Mouse (Mus musculus): ENCODE results near the gene Ebna1bp2.

Ebna1bp2 gene

GRCm38 (mm10) chr4:118620279-118620966, at the start of gene Ebna1bp2, which contains the start of gene Cfap57:
Gene Ebna1bp2, plus strand, starts transcription at chr4:118620799.
Gene Cfap57, minus strand, starts transcription at chr4:118620777.
- peak; percentile 84 to 89 for DNase-seq (ENCODE audit: low spot score in 2 of 2)

DNA sequence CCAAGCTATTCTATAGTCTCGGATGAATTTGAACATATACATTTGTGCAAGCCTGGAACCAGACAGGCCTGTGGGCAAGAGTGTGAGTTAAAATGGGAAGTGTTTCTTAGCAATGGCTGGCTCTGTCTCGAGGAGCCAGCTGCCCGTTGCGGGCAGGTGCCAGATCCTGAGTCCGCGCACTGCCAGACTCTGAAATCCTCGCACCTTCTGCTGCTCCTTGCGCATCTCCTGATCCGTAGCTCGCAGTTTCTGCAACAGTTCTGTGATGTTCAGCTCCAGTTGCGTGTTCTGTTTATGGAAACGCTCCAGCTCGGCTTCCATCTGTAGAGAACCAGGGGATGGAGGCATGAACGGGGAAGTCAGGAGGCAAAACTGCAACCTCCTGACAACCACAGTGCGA, 49.2 kb upstream of the Ebna1bp2 start:
- peak; percentile 48 to 70 for DNase-seq (ENCODE audit: low spot score in 2 of 2)

GRCm38 (mm10) chr4:118576097-118576496, 44.5 kb upstream of the Ebna1bp2 start:
- DNase-seq (ENCODE audit: low spot score in 2 of 2) = peak; percentile 74 to 93

DNA sequence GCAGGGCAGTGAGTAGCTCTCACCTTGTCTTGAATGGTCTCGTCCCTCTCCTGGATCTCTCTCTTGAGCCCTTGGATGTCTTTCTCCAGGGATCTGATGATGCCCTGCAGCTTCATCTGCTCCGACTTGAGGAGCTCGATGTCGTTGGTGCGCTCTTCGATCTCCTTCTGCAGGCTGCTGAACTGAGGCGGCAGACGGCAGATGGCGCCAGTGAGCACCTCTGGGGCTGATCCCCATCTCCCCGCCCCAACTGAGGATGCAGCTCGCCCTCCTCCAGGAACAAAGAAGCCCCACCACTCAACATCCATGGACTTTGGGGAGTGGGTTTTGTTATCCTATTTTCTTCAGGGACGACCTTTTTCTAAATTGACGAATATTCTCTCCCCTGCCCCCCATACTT, 41.3 kb upstream of the Ebna1bp2 start:
- DNase-seq (ENCODE audit: low spot score in 2 of 2) = no peak

DNA sequence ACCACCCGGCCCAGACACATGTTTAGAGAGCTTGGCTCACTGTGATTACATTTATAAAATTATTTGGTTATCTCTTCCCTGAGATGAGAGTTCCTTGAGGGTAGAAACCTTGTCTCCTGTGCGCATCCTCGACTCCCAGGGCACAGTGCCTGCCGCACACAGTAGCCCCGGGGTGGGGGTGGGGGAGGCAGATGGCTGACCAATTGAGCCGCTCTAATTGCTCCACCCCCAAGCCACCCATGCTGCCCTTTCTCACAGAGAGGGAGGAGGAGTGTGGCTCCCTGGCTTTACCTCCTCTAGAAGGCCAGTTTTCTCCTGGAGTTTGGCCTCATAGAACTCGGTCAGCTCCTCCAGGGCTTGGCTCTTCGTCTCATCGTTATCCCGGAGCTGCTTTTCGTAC, 39.1 kb upstream of the Ebna1bp2 start:
- DNase-seq (ENCODE audit: low spot score in 2 of 2) = no peak

GRCm38 (mm10) chr4:118582629-118583028, 38.0 kb upstream of the Ebna1bp2 start:
- DNase-seq (ENCODE audit: low spot score in 2 of 2) = no peak

GRCm38 (mm10) chr4:118589053-118589732, 31.4 kb upstream of the Ebna1bp2 start:
- no peak for DNase-seq (ENCODE audit: low spot score in 2 of 2)

GRCm38 (mm10) chr4:118589733-118590130, 30.9 kb upstream of the Ebna1bp2 start:
- no peak for DNase-seq (ENCODE audit: low spot score in 2 of 2)

- no peak for DNase-seq (ENCODE audit: low spot score in 2 of 2)
Observed at GRCm38 (mm10) chr4:118604065-118604464, 16.5 kb upstream of the Ebna1bp2 start.

DNA sequence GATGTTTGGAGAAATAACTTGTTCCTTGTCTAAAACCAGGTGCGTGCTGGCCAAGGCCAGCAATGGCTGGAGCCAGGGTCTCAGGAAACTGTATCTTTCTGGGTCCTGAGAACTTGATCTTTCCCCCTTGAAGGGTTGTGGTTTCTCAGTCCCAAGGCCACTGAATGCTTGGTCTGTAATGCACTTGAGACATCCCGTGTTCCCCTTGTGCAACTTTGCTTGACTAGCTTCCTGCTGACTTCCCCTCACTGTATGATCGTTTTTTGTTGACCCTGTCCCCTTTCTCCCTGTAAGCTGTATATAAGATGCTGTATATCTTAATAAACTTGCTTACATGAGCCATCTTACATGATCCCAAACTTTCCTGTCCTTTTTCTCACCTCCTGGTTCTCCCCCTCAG, 10.8 kb upstream of the Ebna1bp2 start:
- DNase-seq (ENCODE audit: low spot score in 2 of 2) = no peak

GRCm38 (mm10) chr4:118612619-118613018, 8.0 kb upstream of the Ebna1bp2 start:
- DNase-seq (ENCODE audit: low spot score in 2 of 2) = peak in 1 of 2 experiments; percentile 9

GRCm38 (mm10) chr4:118615412-118615811, 5.2 kb upstream of the Ebna1bp2 start:
- DNase-seq (ENCODE audit: low spot score in 2 of 2) = no peak

DNA sequence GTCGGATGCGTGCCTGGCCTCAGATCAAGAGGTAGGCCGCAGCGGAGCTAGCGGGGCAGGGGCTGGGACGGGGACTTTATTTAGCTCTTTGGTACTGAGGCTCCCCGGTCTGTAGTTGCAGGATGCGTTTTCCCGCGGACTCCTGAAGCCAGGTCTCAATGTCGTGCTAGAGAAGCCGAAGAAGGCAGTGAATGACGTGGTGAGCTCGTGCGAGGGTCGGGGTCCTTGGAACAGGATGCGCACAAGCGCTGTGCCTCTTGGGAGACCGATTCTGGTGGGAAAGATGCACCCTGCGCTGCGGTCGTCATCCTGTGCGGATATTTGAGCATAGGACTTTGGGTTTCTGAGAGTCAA, 345 bp downstream of the Ebna1bp2 start:
- no peak for DNase-seq (ENCODE audit: low spot score in 2 of 2)

DNA sequence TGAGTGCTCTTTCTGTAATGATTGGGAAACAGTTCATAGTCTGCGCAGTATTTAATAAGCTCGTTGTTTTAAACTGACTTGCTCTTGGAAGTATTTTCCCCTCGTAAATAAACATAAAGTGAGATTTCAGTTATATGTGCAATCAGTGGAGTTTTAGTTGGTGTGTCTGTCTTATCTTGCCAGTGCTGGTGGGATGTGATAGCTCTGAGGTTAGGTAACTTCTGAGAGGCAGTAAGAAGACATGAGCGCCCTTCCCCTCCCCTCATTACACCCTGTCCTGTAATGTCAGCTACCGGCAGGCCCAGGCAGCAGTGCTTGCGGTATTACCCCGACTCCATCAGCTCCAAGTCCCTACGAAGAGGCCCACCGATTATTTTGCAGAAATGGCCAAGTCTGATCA, 1.2 kb downstream of the Ebna1bp2 start:
- no peak for DNase-seq (ENCODE audit: low spot score in 2 of 2)

DNA sequence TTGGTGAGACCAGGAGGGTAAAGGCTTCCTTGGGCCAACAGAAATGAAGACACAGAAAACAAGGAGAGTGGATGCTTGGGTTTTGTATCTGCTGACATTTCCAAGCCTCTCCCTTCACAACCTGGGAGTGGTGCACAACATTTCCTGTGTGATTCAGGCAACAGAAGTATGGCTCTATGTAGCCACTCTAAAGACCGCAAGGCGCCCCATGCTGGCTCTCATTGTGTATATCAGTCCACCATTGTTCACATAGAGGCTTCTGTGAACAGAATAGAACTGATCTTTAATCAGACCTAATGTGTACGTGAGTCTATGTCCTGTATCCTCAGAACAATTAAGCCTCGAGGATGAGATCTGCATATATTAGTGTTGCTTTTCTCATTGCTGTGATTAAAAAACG, 9.7 kb downstream of the Ebna1bp2 start:
- DNase-seq (ENCODE audit: low spot score in 2 of 2) = no peak

DNA sequence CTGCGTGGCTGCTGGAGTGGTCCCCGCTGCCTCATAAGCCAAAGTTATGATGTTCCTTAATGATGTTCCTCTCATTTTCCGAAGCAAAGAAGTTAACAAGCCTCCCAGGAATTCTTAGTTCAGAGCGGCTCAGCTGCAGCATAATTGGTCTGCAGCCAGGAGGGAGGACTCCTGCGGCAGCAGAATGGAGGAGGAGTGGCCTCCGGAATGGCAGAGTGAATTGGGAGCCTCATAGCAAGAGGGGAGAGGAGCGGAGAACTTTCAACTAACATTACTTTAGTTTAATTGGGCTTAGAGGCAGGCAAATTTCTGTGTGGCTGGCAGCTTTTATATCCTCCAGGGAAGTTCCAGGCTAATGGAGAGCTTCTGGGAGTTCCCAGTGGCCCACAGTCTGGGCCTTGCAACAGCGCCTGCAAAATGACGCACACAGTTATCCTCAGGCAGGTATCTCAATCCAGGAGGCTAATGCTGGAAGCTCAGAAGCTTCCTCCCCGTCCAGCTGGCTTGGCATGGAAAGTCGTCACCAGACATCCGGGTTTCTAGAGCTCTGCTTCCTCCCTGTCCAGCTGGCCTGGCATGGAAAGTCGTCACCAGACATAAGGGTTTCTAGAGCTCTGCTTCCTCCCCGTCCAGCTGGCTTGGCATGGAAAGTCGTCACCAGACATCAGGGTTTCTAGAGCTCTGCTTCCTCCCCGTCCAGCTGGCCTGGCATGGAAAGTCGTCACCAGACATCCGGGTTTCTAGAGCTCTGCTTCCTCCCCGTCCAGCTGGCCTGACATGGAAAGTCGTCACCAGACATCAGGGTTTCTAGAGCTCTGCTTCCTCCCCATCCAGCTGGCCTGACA, 22.0 kb downstream of the Ebna1bp2 start:
- no peak for DNase-seq (ENCODE audit: low spot score in 2 of 2)

- peak in 1 of 2 experiments; percentile 43 for DNase-seq (ENCODE audit: low spot score in 2 of 2)
Observed at GRCm38 (mm10) chr4:118645234-118645633, 24.6 kb downstream of the Ebna1bp2 start.

DNA sequence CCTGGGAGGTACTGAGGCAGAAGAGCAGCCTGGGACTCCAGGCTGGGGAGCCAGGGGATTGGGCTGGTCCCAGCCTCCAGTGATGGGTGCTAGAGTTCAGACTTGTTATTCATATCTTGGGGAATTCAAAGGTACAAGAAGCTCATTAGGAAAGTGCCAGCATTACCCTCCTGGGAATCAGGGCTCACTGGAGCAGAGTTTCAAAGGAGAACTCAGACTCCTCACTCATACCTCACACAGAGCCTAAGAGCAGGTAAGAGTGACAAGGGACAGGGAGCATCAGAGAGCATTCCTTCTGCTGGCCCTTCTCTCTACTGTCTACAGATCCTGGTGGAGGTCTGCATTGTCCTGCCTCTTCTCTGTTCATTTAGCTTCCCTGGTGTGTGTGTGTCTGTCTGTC, 38.1 kb downstream of the Ebna1bp2 start, which contains the start of gene Olfr62:
Gene Olfr62 (plus strand): TSS at position 301 of the 400 bp plus-strand sequence.
- DNase-seq (ENCODE audit: low spot score in 2 of 2) = no peak
